Mouse (Mus musculus) splenic B cell, adult 2 months (primary cell): ENCODE measurements around the gene Zbtb43.

ENCODE experiments used
- DNase-seq: peaks from one replicate; pipeline ENCODE4 v3.0.0-alpha.2; 2011; ENCODE audit warnings: low read depth, low spot score
- H3K27me3 ChIP-seq: 2 replicates; pipeline ENCODE4 v1.6.1; 2012; ENCODE audit warnings: mild to moderate bottlenecking, low read length, moderate library complexity, mixed read lengths; ENCODE audit not compliant: control insufficient read depth, poor library complexity, insufficient read depth, severe bottlenecking
- H3K36me3 ChIP-seq: 2 replicates; pipeline ENCODE4 v1.6.1; 2012; ENCODE audit warnings: mild to moderate bottlenecking, low read length, moderate library complexity, mixed read lengths; ENCODE audit not compliant: control insufficient read depth, poor library complexity, insufficient read depth, severe bottlenecking

The Zbtb43 gene

DNA sequence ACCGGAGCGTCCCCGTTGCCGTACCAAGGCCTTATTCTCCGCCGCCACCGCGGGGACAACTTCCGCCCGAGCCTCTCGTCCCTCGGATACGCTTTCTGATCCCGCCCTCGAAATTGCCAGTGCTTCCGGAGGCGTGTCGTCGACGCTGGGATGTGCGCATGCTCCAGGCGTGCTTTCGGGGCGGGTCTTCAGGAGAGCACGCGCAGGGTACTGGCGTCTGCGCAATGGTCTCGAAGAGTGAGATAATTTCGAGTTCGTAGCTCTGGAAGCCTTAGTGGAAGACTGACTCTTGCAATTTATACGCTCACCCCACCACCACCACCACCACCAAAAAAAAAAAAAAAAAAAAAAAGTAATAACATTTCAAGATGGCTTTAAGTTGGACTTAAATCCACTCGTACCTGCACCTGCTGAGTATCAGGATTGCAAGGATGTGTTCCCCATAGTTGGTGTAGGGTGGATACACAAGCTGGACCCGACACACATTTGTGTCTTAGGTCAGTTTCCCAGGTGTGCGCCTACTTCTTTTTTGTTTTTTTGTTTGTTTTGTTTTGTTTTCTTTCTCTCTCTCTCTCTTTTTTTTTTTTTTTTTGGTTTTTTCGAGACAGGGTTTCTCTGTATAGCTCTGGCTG, at the start of gene Zbtb43:
Gene Zbtb43 (minus strand): TSS at position 94 of the 632 bp plus-strand sequence.
- DNase-seq, result peak; percentile 97
- peaks cover 2% of the 10 kb centered on the region; the same call in 1 of the 2 replicates for H3K36me3 ChIP-seq
- H3K27me3 ChIP-seq, result no peaks in the 10 kb centered on the region

GRCm38 (mm10) chr2:33515856-33516255, 47.5 kb upstream of the Zbtb43 start:
- Histone ChIP-seq H3K36me3 (no peaks in the 10 kb centered on the region), H3K27me3 (no peaks in the 10 kb centered on the region)
- no peak for DNase-seq

GRCm38 (mm10) chr2:33515431-33515830, 47.1 kb upstream of the Zbtb43 start:
- no peak for DNase-seq
- H3K36me3 ChIP-seq, result no peaks in the 10 kb centered on the region
- H3K27me3 ChIP-seq, result no peaks in the 10 kb centered on the region

DNA sequence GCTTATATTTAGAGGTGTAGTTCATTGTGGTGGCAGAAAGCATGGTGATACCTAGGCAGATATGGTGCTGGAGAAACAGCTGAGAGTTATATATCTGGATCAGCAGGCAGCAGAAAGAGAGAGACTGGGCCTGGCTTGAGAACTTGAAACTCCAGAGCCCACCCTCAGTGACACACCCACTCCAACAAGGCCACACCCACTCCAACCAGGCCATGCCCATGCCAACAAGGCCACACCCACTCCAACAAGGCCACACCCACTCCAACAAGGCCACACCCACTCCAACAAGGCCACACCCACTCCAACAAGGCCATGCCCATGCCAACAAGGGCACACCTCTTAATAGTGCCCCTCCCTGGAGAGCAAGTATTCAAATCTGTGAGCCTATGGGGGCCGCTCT, 42.4 kb upstream of the Zbtb43 start:
- Histone ChIP-seq H3K27me3 (no peaks in the 10 kb centered on the region), H3K36me3 (no peaks in the 10 kb centered on the region)
- DNase-seq, result no peak

DNA sequence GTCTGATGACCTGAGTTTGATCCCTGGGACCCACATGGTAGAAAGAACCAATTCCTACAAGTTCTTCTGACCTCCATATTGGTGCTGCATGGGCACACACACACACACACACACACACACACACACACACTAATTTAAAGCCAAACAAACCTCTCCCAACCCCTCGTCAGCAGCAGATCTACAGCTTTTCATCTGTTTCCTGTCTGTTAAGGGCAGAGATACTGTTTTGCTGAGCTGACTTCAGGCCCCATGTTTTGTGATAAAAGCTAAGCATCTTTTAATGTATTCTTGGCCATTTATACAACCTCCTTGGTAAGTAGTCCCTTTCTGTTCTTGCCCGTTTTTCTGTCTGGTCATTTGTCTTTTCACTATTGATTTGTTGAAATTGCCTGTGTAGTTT, 34.2 kb upstream of the Zbtb43 start:
- Histone ChIP-seq H3K27me3 (no peaks in the 10 kb centered on the region), H3K36me3 (no peaks in the 10 kb centered on the region)
- no peak for DNase-seq

DNA sequence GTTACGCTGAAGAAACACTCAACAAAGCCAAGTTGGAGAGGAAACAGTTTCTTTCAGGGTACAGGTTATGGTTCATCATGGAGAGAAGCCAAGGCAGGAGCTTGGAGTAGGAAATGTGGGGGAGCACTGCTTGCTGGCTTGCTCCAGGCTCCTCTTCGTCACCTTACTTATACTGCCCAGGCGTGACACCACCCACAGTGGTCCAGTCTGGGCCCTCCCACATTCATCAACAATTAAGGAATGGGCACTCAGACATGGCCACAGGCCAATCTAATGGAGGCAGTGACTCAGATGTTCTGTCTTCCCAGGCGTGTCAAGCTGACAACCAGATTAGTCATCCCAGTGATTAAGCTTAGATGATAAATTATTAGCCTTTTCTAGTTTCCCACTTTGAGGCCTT, 29.9 kb upstream of the Zbtb43 start:
- H3K27me3 ChIP-seq, result no peaks in the 10 kb centered on the region
- no peak for DNase-seq
- H3K36me3 ChIP-seq, result no peaks in the 10 kb centered on the region

GRCm38 (mm10) chr2:33495654-33496053, 27.3 kb upstream of the Zbtb43 start:
- Histone ChIP-seq H3K27me3 (no peaks in the 10 kb centered on the region), H3K36me3 (no peaks in the 10 kb centered on the region)
- DNase-seq, result peak; percentile 58

GRCm38 (mm10) chr2:33492041-33492440, 23.7 kb upstream of the Zbtb43 start:
- H3K27me3 ChIP-seq, result no peaks in the 10 kb centered on the region
- DNase-seq, result no peak
- H3K36me3 ChIP-seq, result no peaks in the 10 kb centered on the region

GRCm38 (mm10) chr2:33489565-33489964, 21.2 kb upstream of the Zbtb43 start:
- no peak for DNase-seq
- Histone ChIP-seq H3K36me3 (no peaks in the 10 kb centered on the region), H3K27me3 (no peaks in the 10 kb centered on the region)

- no peak for DNase-seq
- Histone ChIP-seq H3K36me3 (no peaks in the 10 kb centered on the region), H3K27me3 (no peaks in the 10 kb centered on the region)
Measured at GRCm38 (mm10) chr2:33487332-33487731, 19.0 kb upstream of the Zbtb43 start.

DNA sequence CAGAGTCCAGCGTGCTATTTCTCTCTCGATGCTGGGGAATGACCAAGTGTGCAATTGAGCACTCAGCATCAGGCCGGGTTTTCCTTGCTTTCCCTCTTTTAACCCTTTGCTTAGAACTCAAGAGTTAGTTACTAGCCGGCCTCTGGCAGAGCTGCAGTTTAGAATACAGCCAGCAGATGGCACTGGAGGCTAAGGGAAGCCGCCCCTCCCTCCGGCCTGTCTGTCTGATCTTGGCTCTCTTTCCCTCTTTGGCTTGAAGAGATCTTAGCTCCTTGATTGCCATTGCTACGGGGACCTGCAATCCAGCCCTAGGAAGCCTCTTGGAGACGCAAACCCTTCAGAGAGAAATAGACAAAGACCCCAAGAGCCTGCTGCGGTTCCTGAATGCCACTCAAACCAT, 18.5 kb upstream of the Zbtb43 start:
- Histone ChIP-seq H3K36me3 (no peaks in the 10 kb centered on the region), H3K27me3 (no peaks in the 10 kb centered on the region)
- peak; percentile 66 for DNase-seq

DNA sequence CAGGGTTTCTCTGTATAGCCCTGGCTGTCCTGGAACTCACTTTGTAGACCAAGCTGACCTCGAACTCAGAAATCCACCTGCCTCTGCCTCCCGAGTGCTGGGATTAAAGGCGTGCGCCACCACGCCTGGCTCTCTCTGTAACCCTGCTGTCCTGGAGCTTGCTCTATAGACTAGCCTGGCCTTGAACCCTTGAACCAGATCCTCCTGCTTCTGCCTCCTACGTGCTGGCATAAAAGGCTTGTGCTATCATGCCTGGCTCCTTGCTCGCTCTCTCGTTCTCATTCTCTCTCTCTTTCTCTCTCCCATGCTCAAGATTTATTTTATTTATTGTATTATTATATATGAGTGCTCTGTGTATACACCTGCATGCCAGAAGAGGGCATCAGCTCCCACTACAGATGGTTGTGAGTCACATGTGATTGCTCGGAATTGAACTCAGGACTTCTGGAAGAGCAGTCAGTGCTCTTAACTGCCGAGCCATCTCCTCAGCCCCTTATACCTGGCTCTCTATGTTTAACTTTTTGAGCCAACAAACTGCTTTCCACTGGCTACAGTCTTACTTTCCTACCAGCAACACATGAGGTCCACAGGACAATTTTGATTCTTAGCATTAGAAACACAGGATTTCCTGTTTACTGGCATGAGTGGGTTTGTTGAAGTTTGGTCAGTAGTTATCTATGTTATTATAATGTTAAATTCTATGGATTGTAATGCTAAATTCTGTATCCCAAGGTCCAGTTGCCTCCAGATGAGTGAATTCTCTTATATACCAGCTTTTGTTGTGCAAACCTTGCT, 9.8 kb upstream of the Zbtb43 start:
- H3K36me3 ChIP-seq, result no peaks in the 10 kb centered on the region
- H3K27me3 ChIP-seq, result no peaks in the 10 kb centered on the region
- no peak for DNase-seq

DNA sequence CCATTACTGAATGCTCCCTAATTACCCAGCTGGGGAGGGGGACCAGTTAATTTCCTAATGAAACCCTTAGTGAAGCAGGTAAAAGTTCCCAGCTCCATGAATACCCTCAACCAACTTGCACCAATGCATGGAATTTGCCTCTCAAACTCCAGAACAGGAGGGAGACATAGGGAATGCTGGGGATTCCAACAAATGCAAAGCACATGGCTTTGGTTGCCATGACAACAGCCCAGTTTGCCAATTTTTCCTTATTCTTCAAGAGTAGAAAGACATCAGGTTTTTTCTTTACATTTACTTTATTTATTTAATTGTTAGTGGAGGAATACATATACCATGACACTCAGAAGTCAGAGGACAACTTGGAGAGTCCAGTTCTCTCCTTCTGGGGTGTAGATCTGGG, 7.6 kb upstream of the Zbtb43 start:
- no peaks in the 10 kb centered on the region for H3K27me3 ChIP-seq
- no peaks in the 10 kb centered on the region for H3K36me3 ChIP-seq
- DNase-seq, result no peak

- Histone ChIP-seq H3K27me3 (no peaks in the 10 kb centered on the region), H3K36me3 (peaks cover 2% of the 10 kb centered on the region; the same call in 1 of the 2 replicates)
- peak; percentile 15 for DNase-seq
Measured at GRCm38 (mm10) chr2:33467546-33468465, 553 bp downstream of the Zbtb43 start.

GRCm38 (mm10) chr2:33465966-33466365, 2.4 kb downstream of the Zbtb43 start:
- no peaks in the 10 kb centered on the region for H3K27me3 ChIP-seq
- no peak for DNase-seq
- peaks cover 2% of the 10 kb centered on the region; the same call in 1 of the 2 replicates for H3K36me3 ChIP-seq
